Mouse (Mus musculus): ENCODE measurements at regions not wholly inside any gene's neighbourhood (a gene's known extent, or its start where the extent isn't known, plus 50 kb on each side); places are given as distances from the start of the nearest gene placed in this dataset.
A peak's percentile ranks its signal among the peaks of the same experiment; 100 is the strongest.

DNA sequence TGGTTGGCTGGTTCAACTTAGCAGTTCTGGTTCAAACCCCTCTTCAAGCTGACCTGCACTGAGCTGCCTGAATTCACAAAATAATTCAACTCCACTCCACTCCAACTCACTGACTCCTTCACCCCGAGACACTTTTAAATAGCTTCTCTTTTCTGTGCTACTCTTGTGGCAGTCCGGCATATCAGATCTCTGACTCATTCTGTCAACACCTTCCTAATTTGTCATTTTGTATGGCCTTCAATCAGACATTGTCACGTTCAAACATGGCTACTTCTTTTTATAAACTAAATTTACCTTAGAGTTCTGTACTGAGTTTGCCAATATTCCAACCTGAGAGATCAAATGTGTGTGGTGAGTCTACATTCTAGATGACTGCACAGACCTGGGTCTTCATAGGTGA is 579.1 kb downstream of the Slitrk1 start:
- 83% methylated on average over 3 of the region's 3 CpGs for WGBS

DNA sequence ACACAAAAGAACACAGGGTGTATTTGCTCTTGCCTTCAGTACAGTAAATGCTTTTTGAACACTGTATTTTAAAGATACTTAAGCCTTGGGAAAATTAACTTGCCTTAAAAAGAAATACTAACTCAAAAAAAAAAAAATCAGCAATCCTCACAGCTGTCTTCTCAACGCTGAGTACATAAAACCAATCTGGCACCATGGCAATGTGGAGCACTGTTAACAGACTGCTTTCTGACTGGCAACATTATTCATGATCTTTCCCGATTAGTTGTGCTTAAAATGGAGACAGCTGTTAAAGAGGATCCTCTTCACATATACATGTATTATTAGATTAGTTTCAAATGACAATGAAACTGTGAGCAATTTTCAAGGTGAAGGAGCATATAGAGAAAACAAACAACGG is 587.5 kb downstream of the Slitrk1 start:
- H3K9me3 ChIP-seq: no peaks in the 10 kb centered on the region
- no peak for ATAC-seq (ENCODE audit: low read depth)
- 57% methylated on average over 3 of the region's 3 CpGs for WGBS
- H3K9ac ChIP-seq: no peak overlapping the region
- H3K4me3 ChIP-seq: no peak overlapping the region
- no peak overlapping the region for H3K27ac ChIP-seq (replicated peaks)
- H3K27me3 ChIP-seq: no peaks in the 10 kb centered on the region
- H3K4me2 ChIP-seq: no peak overlapping the region
- H3K36me3 ChIP-seq: no peaks in the 10 kb centered on the region
- no peaks in the 10 kb centered on the region for H3K4me1 ChIP-seq (replicated peaks)

More for the DNA sequence above, 579.1 kb downstream of the Slitrk1 start:
- no peak for ATAC-seq (ENCODE audit: low read depth)
- H3K36me3 ChIP-seq: no peaks in the 10 kb centered on the region
- no peak overlapping the region for H3K4me2 ChIP-seq
- no peaks in the 10 kb centered on the region for H3K27me3 ChIP-seq
- no peak overlapping the region for H3K27ac ChIP-seq (replicated peaks)
- H3K9ac ChIP-seq: no peak overlapping the region
- H3K4me3 ChIP-seq: no peak overlapping the region
- no peaks in the 10 kb centered on the region for H3K9me3 ChIP-seq
- H3K4me1 ChIP-seq (replicated peaks): no peaks in the 10 kb centered on the region

GRCm38 (mm10) chr14:108323364-108324037 is 590.5 kb downstream of the Slitrk1 start:
- no peak overlapping the region for H3K9ac ChIP-seq
- H3K4me3 ChIP-seq: no peak overlapping the region
- no peaks in the 10 kb centered on the region for H3K27me3 ChIP-seq
- WGBS: 89% methylated on average over 1 of the region's 1 CpGs
- H3K4me2 ChIP-seq: no peak overlapping the region
- H3K36me3 ChIP-seq: no peaks in the 10 kb centered on the region
- no peaks in the 10 kb centered on the region for H3K9me3 ChIP-seq
- H3K27ac ChIP-seq (replicated peaks): no peak overlapping the region
- no peak for ATAC-seq (ENCODE audit: low read depth)
- H3K4me1 ChIP-seq (replicated peaks): no peaks in the 10 kb centered on the region

- Histone ChIP-seq H3K27me3 (no peaks in the 10 kb centered on the region), H3K4me2 (no peak overlapping the region), H3K27ac (replicated peaks) (no peak overlapping the region), H3K4me3 (no peak overlapping the region), H3K9me3 (no peaks in the 10 kb centered on the region), H3K4me1 (replicated peaks) (no peaks in the 10 kb centered on the region), H3K9ac (no peak overlapping the region), H3K36me3 (no peaks in the 10 kb centered on the region)
- no peak for ATAC-seq (ENCODE audit: low read depth)
- WGBS: 76% methylated on average over 1 of the region's 1 CpGs
These were observed 606.3 kb downstream of the Slitrk1 start for GRCm38 (mm10) chr14:108307627-108308026.

DNA sequence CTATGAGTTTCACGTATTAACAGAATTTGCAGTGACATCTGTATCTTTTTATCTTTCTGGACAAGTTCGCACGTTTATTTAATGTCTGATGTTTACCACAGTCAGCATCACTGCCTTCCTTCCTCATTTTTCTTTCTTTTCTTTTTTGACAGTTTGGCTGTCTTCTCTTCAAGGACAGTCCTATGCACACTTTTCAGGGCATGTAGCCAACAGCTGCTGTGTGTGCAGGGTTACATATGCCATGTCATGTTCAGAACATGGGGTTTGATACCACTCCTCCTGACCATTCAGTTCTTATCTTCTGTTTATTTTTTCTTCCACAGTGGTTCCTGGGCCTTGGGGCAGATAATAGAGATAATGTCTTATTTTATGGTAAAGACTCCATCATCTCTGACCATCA is 634.3 kb downstream of the Slitrk1 start:
- Histone ChIP-seq H3K27ac (replicated peaks) (no peak overlapping the region), H3K36me3 (no peaks in the 10 kb centered on the region), H3K4me3 (no peak overlapping the region), H3K27me3 (no peaks in the 10 kb centered on the region), H3K4me2 (no peak overlapping the region), H3K9me3 (no peaks in the 10 kb centered on the region), H3K4me1 (replicated peaks) (no peaks in the 10 kb centered on the region), H3K9ac (no peak overlapping the region)
- ATAC-seq (ENCODE audit: low read depth): no peak
- WGBS: 88% methylated on average over 3 of the region's 3 CpGs

DNA sequence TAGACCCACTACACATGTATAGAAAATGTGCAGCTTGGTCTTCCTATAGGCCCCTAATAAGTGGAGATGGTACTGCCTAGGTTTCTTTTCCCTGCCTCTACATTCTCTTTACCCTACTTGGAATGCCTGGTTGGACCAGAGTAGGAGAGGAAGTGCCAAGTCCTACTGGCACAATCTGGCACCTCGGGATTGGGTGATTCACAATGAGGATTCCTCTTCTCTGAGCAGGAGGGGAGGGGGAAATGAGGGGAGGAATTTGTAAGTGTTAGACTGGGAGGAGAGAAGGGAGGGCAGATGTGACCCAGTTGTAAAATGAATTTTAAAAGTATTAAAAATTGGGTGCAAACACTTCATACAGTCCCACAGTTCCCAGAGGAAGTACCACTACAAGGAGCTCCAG is 652.9 kb downstream of the Slitrk1 start:
- 57% methylated on average over 1 of the region's 1 CpGs for WGBS
- H3K27ac ChIP-seq (replicated peaks): no peak overlapping the region
- no peak for ATAC-seq (ENCODE audit: low read depth)
- no peaks in the 10 kb centered on the region for H3K4me1 ChIP-seq (replicated peaks)
- H3K9ac ChIP-seq: no peak overlapping the region
- no peak overlapping the region for H3K4me3 ChIP-seq
- no peaks in the 10 kb centered on the region for H3K36me3 ChIP-seq
- no peak overlapping the region for H3K4me2 ChIP-seq
- no peaks in the 10 kb centered on the region for H3K9me3 ChIP-seq
- no peaks in the 10 kb centered on the region for H3K27me3 ChIP-seq

GRCm38 (mm10) chr14:108247365-108247764 is 666.6 kb downstream of the Slitrk1 start:
- no peak overlapping the region for H3K4me3 ChIP-seq
- no peaks in the 10 kb centered on the region for H3K27me3 ChIP-seq
- no peak for ATAC-seq (ENCODE audit: low read depth)
- H3K4me1 ChIP-seq (replicated peaks): no peaks in the 10 kb centered on the region
- H3K36me3 ChIP-seq: no peaks in the 10 kb centered on the region
- H3K9ac ChIP-seq: no peak overlapping the region
- H3K27ac ChIP-seq (replicated peaks): no peak overlapping the region
- H3K4me2 ChIP-seq: no peak overlapping the region
- WGBS: 76% methylated on average over 8 of the region's 8 CpGs
- H3K9me3 ChIP-seq: no peaks in the 10 kb centered on the region

DNA sequence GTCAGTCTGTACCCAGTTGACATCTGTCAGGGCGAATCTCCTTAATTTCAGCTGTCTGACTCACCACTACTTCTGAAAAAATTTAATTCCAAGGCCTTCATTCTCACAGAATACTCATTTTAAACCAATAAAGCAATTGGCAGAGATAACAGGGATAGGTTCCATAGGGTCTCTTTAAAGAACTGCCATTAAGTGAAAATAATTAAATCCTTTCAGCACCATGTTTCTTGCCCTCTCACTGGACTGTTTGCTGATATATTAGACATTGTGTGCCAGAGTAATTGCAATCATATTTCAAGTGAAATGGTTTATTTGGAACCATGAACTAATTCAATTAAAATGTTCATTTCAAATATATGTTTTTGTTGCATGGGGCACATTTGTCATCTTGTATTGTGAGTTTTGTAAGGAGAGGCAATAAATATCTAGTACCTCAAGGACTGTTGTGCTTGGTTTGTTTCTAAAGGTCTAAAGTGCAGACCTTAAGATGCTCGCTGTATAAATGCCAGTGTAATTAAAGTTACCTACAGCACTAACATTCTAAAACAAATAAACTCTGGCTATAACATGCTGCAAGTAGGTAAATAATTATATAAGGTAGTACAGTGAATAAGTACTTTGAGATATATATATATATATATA is 688.4 kb downstream of the Slitrk1 start:
- ATAC-seq (ENCODE audit: low read depth): peak; percentile 61
- no peak overlapping the region for H3K9ac ChIP-seq
- no peaks in the 10 kb centered on the region for H3K9me3 ChIP-seq
- WGBS: 64% methylated on average over 2 of the region's 2 CpGs
- no peaks in the 10 kb centered on the region for H3K4me1 ChIP-seq (replicated peaks)
- H3K27ac ChIP-seq (replicated peaks): no peak overlapping the region
- no peaks in the 10 kb centered on the region for H3K36me3 ChIP-seq
- H3K4me3 ChIP-seq: no peak overlapping the region
- H3K4me2 ChIP-seq: no peak overlapping the region
- H3K27me3 ChIP-seq: no peaks in the 10 kb centered on the region

DNA sequence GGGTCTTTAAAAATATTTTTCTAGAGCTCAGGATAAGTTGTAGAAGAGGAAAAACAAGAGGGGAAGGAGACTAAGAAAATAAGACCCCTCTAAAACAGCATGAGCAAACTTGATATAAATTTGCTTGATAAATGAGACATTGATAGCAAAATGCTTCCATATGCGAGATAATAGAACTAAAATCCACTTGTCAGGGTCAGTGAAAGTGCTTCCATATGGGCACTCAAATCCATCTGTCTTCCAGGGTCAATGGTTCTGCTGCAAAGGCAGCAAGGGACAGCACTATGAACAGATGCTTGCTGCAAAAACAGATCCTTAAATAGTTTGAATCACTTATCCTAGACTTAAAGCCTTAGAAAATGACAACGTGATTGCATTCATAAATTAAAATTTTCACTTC is 704.7 kb downstream of the Slitrk1 start:
- Histone ChIP-seq H3K4me1 (replicated peaks) (no peaks in the 10 kb centered on the region), H3K36me3 (no peaks in the 10 kb centered on the region), H3K4me3 (no peak overlapping the region), H3K9ac (no peak overlapping the region), H3K9me3 (no peaks in the 10 kb centered on the region), H3K27ac (replicated peaks) (no peak overlapping the region), H3K4me2 (no peak overlapping the region), H3K27me3 (no peaks in the 10 kb centered on the region)
- WGBS: 71% methylated on average over 2 of the region's 2 CpGs
- no peak for ATAC-seq (ENCODE audit: low read depth)

DNA sequence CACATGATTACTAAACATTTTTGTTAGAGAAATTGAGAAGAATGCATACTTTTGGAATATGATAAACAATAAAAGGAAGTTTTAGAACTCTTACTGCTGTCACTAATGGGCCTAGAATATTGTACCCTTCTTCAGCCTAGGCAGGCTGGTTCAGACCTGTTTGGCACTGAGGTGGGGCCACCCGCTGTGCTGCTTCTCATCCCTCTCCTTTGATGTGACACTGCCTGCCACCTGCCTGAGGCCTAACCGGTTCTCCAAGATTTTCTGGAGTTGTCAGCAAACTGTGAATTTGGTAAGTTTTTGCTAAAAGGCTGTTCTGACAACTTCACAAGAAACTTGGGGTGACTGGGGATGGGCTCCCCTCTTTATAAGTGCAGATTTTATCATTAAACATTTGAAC is 714.8 kb downstream of the Slitrk1 start:
- ATAC-seq (ENCODE audit: low read depth): no peak
- Histone ChIP-seq H3K4me3 (no peak overlapping the region), H3K9ac (no peak overlapping the region), H3K36me3 (no peaks in the 10 kb centered on the region), H3K4me1 (replicated peaks) (no peaks in the 10 kb centered on the region), H3K27me3 (no peaks in the 10 kb centered on the region), H3K27ac (replicated peaks) (no peak overlapping the region), H3K4me2 (no peak overlapping the region), H3K9me3 (no peaks in the 10 kb centered on the region)
- WGBS: 37% methylated on average over 2 of the region's 2 CpGs

- H3K4me1 ChIP-seq (replicated peaks): no peaks in the 10 kb centered on the region
- 100% methylated on average over 1 of the region's 2 CpGs for WGBS
- ATAC-seq (ENCODE audit: low read depth): no peak
- H3K27me3 ChIP-seq: no peaks in the 10 kb centered on the region
- no peak overlapping the region for H3K9ac ChIP-seq
- no peaks in the 10 kb centered on the region for H3K9me3 ChIP-seq
- no peak overlapping the region for H3K4me2 ChIP-seq
- no peak overlapping the region for H3K4me3 ChIP-seq
- H3K36me3 ChIP-seq: no peaks in the 10 kb centered on the region
- no peak overlapping the region for H3K27ac ChIP-seq (replicated peaks)
These were observed 733.0 kb downstream of the Slitrk1 start for GRCm38 (mm10) chr14:108180920-108181319.

DNA sequence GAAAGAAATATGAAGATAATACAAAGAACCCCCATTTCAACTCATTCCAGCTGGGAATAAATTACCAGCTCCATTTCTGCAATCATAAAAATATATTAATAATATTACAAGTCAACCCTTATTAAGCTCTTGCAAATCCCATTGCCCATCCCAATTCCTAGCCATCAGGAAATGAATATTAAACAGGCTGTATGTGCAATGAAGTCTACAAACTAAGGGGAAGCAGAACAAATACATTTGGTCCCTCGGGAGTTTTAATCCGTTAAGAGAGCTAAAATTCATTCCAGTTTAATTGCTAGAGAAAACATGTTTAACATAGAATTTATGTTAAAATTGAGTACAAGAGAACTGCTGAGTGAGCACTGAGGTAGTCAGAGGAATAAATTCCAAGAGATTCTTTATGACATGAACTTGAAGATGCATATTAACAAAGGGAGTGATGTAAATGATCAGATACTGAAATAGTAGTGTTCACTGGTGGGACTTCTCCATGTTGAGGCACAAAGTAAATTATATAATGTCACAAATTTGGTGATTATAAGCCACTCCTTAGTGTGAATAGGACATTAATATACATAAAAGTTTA is 738.6 kb downstream of the Slitrk1 start:
- Histone ChIP-seq H3K4me3 (no peak overlapping the region), H3K4me2 (no peak overlapping the region), H3K27me3 (no peaks in the 10 kb centered on the region), H3K9ac (no peak overlapping the region), H3K27ac (replicated peaks) (no peak overlapping the region), H3K36me3 (no peaks in the 10 kb centered on the region), H3K9me3 (no peaks in the 10 kb centered on the region), H3K4me1 (replicated peaks) (no peaks in the 10 kb centered on the region)
- no peak for ATAC-seq (ENCODE audit: low read depth)
- 61% methylated on average over 2 of the region's 2 CpGs for WGBS

GRCm38 (mm10) chr14:108152981-108153380 is 761.0 kb downstream of the Slitrk1 start:
- H3K9me3 ChIP-seq: no peaks in the 10 kb centered on the region
- no peak for ATAC-seq (ENCODE audit: low read depth)
- H3K27me3 ChIP-seq: no peaks in the 10 kb centered on the region
- no peak overlapping the region for H3K27ac ChIP-seq (replicated peaks)
- no peaks in the 10 kb centered on the region for H3K4me1 ChIP-seq (replicated peaks)
- H3K4me2 ChIP-seq: no peak overlapping the region
- no peak overlapping the region for H3K9ac ChIP-seq
- 79% methylated on average over 5 of the region's 5 CpGs for WGBS
- H3K36me3 ChIP-seq: no peaks in the 10 kb centered on the region
- H3K4me3 ChIP-seq: no peak overlapping the region

All from neural tube, embryonic 13.5 days (tissue).